Mouse (Mus musculus): ENCODE data around the gene Gpr35. TPM values are rescaled to one million over a fixed set of nuclear protein-coding genes. Genes with fewer than 3 reads are reported as not detected.

Gene Gpr35
- polyA plus RNA-seq, 1 experiment, result 0.88 TPM

- no peaks in the 10 kb centered on the region for H3K36me3 ChIP-seq (ENCODE audit: control insufficient read depth, insufficient read depth, low read length)
- peaks cover 15% of the 10 kb centered on the region for H3K4me1 ChIP-seq (ENCODE audit: control insufficient read depth, insufficient read depth, low read length)
- H3K27me3 ChIP-seq (ENCODE audit: control insufficient read depth, insufficient read depth, low read length), result 0 out of 2 replicates have a peak, but pooled peaks cover 2% of the 10 kb centered on the region
- H3K27ac ChIP-seq (ENCODE audit: control insufficient read depth, insufficient read depth, low read depth, low read length), result no peak overlapping the region
- no peak for TF ChIP-seq CTCF (IDR thresholded peaks at IDR 0.05; ENCODE audit: control insufficient read depth, insufficient read depth, insufficient replicate concordance, low read depth, low read length)
- TF ChIP-seq POLR2A (IDR thresholded peaks at IDR 0.05; ENCODE audit: control insufficient read depth, low read depth, low read length), result no peak
- peak overlapping the region; percentile 51 for H3K4me3 ChIP-seq (ENCODE audit: control insufficient read depth, low read depth, low read length)
These were observed 42.0 kb upstream of the Gpr35 start for GRCm38 (mm10) chr1:92908664-92909063.

GRCm38 (mm10) chr1:92909068-92909467, 41.6 kb upstream of the Gpr35 start:
- TF ChIP-seq CTCF (IDR thresholded peaks at IDR 0.05; ENCODE audit: control insufficient read depth, insufficient read depth, insufficient replicate concordance, low read depth, low read length) (no peak), POLR2A (IDR thresholded peaks at IDR 0.05; ENCODE audit: control insufficient read depth, low read depth, low read length) (no peak)
- H3K4me1 ChIP-seq (ENCODE audit: control insufficient read depth, insufficient read depth, low read length), result peaks cover 17% of the 10 kb centered on the region
- no peaks in the 10 kb centered on the region for H3K36me3 ChIP-seq (ENCODE audit: control insufficient read depth, insufficient read depth, low read length)
- no peak overlapping the region for H3K27ac ChIP-seq (ENCODE audit: control insufficient read depth, insufficient read depth, low read depth, low read length)
- peak overlapping the region; percentile 51 for H3K4me3 ChIP-seq (ENCODE audit: control insufficient read depth, low read depth, low read length)
- 0 out of 2 replicates have a peak, but pooled peaks cover 2% of the 10 kb centered on the region for H3K27me3 ChIP-seq (ENCODE audit: control insufficient read depth, insufficient read depth, low read length)

GRCm38 (mm10) chr1:92910239-92910885, 40.3 kb upstream of the Gpr35 start, which contains the start of gene Rnpepl1:
TSS of gene Rnpepl1 (plus strand) at chr1:92910783.
- Histone ChIP-seq H3K36me3 (ENCODE audit: control insufficient read depth, insufficient read depth, low read length) (no peaks in the 10 kb centered on the region), H3K27ac (ENCODE audit: control insufficient read depth, insufficient read depth, low read depth, low read length) (peak within 1 kb of the TSS; percentile 79), H3K4me3 (ENCODE audit: control insufficient read depth, low read depth, low read length) (peak within 1 kb of the TSS; percentile 93), H3K27me3 (ENCODE audit: control insufficient read depth, insufficient read depth, low read length) (0 out of 2 replicates have a peak, but pooled peaks cover 2% of the 10 kb centered on the region), H3K4me1 (ENCODE audit: control insufficient read depth, insufficient read depth, low read length) (peaks cover 17% of the 10 kb centered on the region)
- TF ChIP-seq POLR2A (IDR thresholded peaks at IDR 0.05; ENCODE audit: control insufficient read depth, low read depth, low read length), result no peak; the same call in 1 of the 2 replicates
- TF ChIP-seq CTCF (IDR thresholded peaks at IDR 0.05; ENCODE audit: control insufficient read depth, insufficient read depth, insufficient replicate concordance, low read depth, low read length), result peak; percentile 27; the same call in 1 of the 2 replicates

GRCm38 (mm10) chr1:92910925-92911720, 39.5 kb upstream of the Gpr35 start:
- Histone ChIP-seq H3K36me3 (ENCODE audit: control insufficient read depth, insufficient read depth, low read length) (no peaks in the 10 kb centered on the region), H3K27me3 (ENCODE audit: control insufficient read depth, insufficient read depth, low read length) (0 out of 2 replicates have a peak, but pooled peaks cover 2% of the 10 kb centered on the region), H3K4me1 (ENCODE audit: control insufficient read depth, insufficient read depth, low read length) (peaks cover 17% of the 10 kb centered on the region), H3K27ac (ENCODE audit: control insufficient read depth, insufficient read depth, low read depth, low read length) (peak overlapping the region; percentile 79), H3K4me3 (ENCODE audit: control insufficient read depth, low read depth, low read length) (peak overlapping the region; percentile 93)
- TF ChIP-seq POLR2A (IDR thresholded peaks at IDR 0.05; ENCODE audit: control insufficient read depth, low read depth, low read length), result no peak; the same call in 1 of the 2 replicates
- no peak for TF ChIP-seq CTCF (IDR thresholded peaks at IDR 0.05; ENCODE audit: control insufficient read depth, insufficient read depth, insufficient replicate concordance, low read depth, low read length)

- H3K36me3 ChIP-seq (ENCODE audit: control insufficient read depth, insufficient read depth, low read length), result no peaks in the 10 kb centered on the region
- H3K4me1 ChIP-seq (ENCODE audit: control insufficient read depth, insufficient read depth, low read length), result peaks cover 15% of the 10 kb centered on the region
- TF ChIP-seq POLR2A (IDR thresholded peaks at IDR 0.05; ENCODE audit: control insufficient read depth, low read depth, low read length), result peak; percentile 42; the same call in 1 of the 2 replicates
- no peak for TF ChIP-seq CTCF (IDR thresholded peaks at IDR 0.05; ENCODE audit: control insufficient read depth, insufficient read depth, insufficient replicate concordance, low read depth, low read length)
- H3K27ac ChIP-seq (ENCODE audit: control insufficient read depth, insufficient read depth, low read depth, low read length), result peak overlapping the region; percentile 79
- peak overlapping the region; percentile 93 for H3K4me3 ChIP-seq (ENCODE audit: control insufficient read depth, low read depth, low read length)
- 0 out of 2 replicates have a peak, but pooled peaks cover 2% of the 10 kb centered on the region for H3K27me3 ChIP-seq (ENCODE audit: control insufficient read depth, insufficient read depth, low read length)
These were observed 38.9 kb upstream of the Gpr35 start for GRCm38 (mm10) chr1:92911721-92912138.

- peak overlapping the region; percentile 93 for H3K4me3 ChIP-seq (ENCODE audit: control insufficient read depth, low read depth, low read length)
- peaks cover 14% of the 10 kb centered on the region for H3K4me1 ChIP-seq (ENCODE audit: control insufficient read depth, insufficient read depth, low read length)
These were observed 38.4 kb upstream of the Gpr35 start for GRCm38 (mm10) chr1:92912286-92912685.

GRCm38 (mm10) chr1:92914239-92914638, 36.4 kb upstream of the Gpr35 start:
- H3K4me3 ChIP-seq (ENCODE audit: control insufficient read depth, low read depth, low read length), result no peak overlapping the region
- H3K27me3 ChIP-seq (ENCODE audit: control insufficient read depth, insufficient read depth, low read length), result 0 out of 2 replicates have a peak, but pooled peaks cover 2% of the 10 kb centered on the region
- no peak overlapping the region for H3K27ac ChIP-seq (ENCODE audit: control insufficient read depth, insufficient read depth, low read depth, low read length)
- no peak for TF ChIP-seq CTCF (IDR thresholded peaks at IDR 0.05; ENCODE audit: control insufficient read depth, insufficient read depth, insufficient replicate concordance, low read depth, low read length)
- no peak for TF ChIP-seq POLR2A (IDR thresholded peaks at IDR 0.05; ENCODE audit: control insufficient read depth, low read depth, low read length)
- peaks cover 11% of the 10 kb centered on the region for H3K4me1 ChIP-seq (ENCODE audit: control insufficient read depth, insufficient read depth, low read length)
- H3K36me3 ChIP-seq (ENCODE audit: control insufficient read depth, insufficient read depth, low read length), result no peaks in the 10 kb centered on the region

More at GRCm38 (mm10) chr1:92912286-92912685, 38.4 kb upstream of the Gpr35 start:
- TF ChIP-seq POLR2A (IDR thresholded peaks at IDR 0.05; ENCODE audit: control insufficient read depth, low read depth, low read length), result no peak
- TF ChIP-seq CTCF (IDR thresholded peaks at IDR 0.05; ENCODE audit: control insufficient read depth, insufficient read depth, insufficient replicate concordance, low read depth, low read length), result no peak
- Histone ChIP-seq H3K27me3 (ENCODE audit: control insufficient read depth, insufficient read depth, low read length) (0 out of 2 replicates have a peak, but pooled peaks cover 2% of the 10 kb centered on the region), H3K36me3 (ENCODE audit: control insufficient read depth, insufficient read depth, low read length) (no peaks in the 10 kb centered on the region), H3K27ac (ENCODE audit: control insufficient read depth, insufficient read depth, low read depth, low read length) (no peak overlapping the region)

Data from testis, adult 2 months (tissue).